Mouse (Mus musculus) liver, postnatal 0 days (tissue): ENCODE data around the gene Fitm2.

Source experiments
- CTCF ChIP-seq: sonication (generic); IDR thresholded peaks from 2 replicates; pipeline ENCODE4 v1.5.1; 2016; ENCODE audit warnings: antibody characterized with exemption, low read depth
- EP300 ChIP-seq: IDR thresholded peaks from 2 replicates; pipeline ENCODE4 v1.6.1; 2016; ENCODE audit warnings: antibody characterized with exemption, low read depth, mild to moderate bottlenecking

DNA sequence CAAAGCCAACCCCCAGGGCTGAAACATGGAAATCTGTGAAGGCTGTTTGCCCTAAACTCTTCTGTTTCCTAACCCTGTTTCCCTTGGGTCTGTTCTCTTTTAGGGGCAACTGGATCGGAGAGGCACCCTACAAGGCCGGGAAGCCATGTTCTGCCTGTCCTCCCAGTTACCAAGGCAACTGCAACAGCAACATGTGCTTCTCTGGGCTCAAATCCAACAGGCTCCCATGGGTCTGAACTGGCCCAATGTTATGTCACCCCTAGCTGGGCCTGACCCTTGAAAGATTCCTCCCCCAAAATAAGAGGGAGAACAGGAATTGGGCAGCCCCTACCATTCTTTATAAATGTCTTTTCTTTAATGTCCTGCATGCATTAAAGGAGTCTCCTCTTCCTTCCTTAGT lies 29.8 kb upstream of the Fitm2 start:
- TF ChIP-seq CTCF, result no peak
- TF ChIP-seq EP300, result no peak
